Mouse (Mus musculus) liver, adult 10 weeks (tissue): ENCODE measurements around the gene Galm. TPM values are rescaled to one million over a fixed set of nuclear protein-coding genes. Genes with fewer than 3 reads are reported as not detected.

Experiments
- polyA plus RNA-seq: library from polyadenylated mRNA; stranded (reverse); fragments of 350-450 nt; fragmentation: Illumina TruSeq; extraction: RNeasy Lipid Tissue Mini Kit (QIAGEN cat#74804); gene quantifications from one replicate; pipeline ENCODE4 v1.2.3, GENCODE M21; 2014; ENCODE audit warnings: low read depth, low replicate concordance

Galm gene
- 112 TPM for polyA plus RNA-seq

GRCm38 (mm10) chr17:80127331-80128251 lies at the start of gene Galm:
Gene Galm (plus strand): TSS chr17:80127471.

GRCm38 (mm10) chr17:80206671-80207581 lies 79.7 kb downstream of the Galm start, which contains the start of the genes Srsf7 and Ttc39d:
Gene Srsf7 (minus strand): TSS chr17:80207307.
Gene Ttc39d (plus strand): TSS chr17:80207460.

GRCm38 (mm10) chr17:80224326-80225116 lies 97.2 kb downstream of the Galm start, which contains the start of gene Gemin6:
Gene Gemin6 (plus strand): TSS chr17:80224441.

Other genes with a start within 250 kb of the Galm start
- 124 TPM for gene Atl2, start 231.3 kb upstream of the Galm start, polyA plus RNA-seq
- 35.7 TPM for gene Hnrnpll, start 65.1 kb upstream of the Galm start, polyA plus RNA-seq
- 65.8 TPM for gene Srsf7, start 79.8 kb downstream of the Galm start, polyA plus RNA-seq
- not detected for gene Ttc39d, start 80.0 kb downstream of the Galm start, polyA plus RNA-seq
- 6.8 TPM for gene Gemin6, start 97.0 kb downstream of the Galm start, polyA plus RNA-seq
- gene Morn2, start 162.7 kb downstream of the Galm start, polyA plus RNA-seq = 10.6 TPM
- gene Dhx57, start 163.0 kb downstream of the Galm start, polyA plus RNA-seq = 5.1 TPM
- gene Arhgef33, start 179.9 kb downstream of the Galm start, polyA plus RNA-seq = not detected
- gene Gm10190, start 246.1 kb downstream of the Galm start, polyA plus RNA-seq = not detected